Mouse (Mus musculus) MEL (cell line): ENCODE results near the gene Prss32. TPM values are rescaled to one million over a fixed set of nuclear protein-coding genes. Genes with fewer than 3 reads are reported as not detected.
A peak's percentile ranks its signal among the peaks of the same experiment; 100 is the strongest.

Experiments
- DNase-seq: peaks from one replicate; pipeline ENCODE4 v3.0.0; 2011; ENCODE audit warnings: low read depth, low spot score
- H3K27ac ChIP-seq: 2 replicates; pipeline ENCODE4 v1.5.1; 2012; ENCODE audit warnings: low read depth, mild to moderate bottlenecking, control low read depth, low read length, moderate library complexity; ENCODE audit not compliant: control insufficient read depth
- H3K27me3 ChIP-seq, 2 experiments: fragments of 150-350 bp in 1 of 2; sonication (generic) in 1 of 2; 2 replicates each; pipeline ENCODE4 v1.6.1; 2012; ENCODE audit warnings: low read length in 2 of 2, mild to moderate bottlenecking in 2 of 2, improper control_type of control experiment in 1 of 2, moderate library complexity in 1 of 2; ENCODE audit not compliant: insufficient read depth in 2 of 2, control insufficient read depth in 1 of 2
- H3K36me3 ChIP-seq, 2 experiments: 2 replicates each; pipeline ENCODE4 v1.6.1; 2012 to 2014; ENCODE audit warnings: low read length in 2 of 2, improper control_type of control experiment in 1 of 2, inconsistent platforms in 1 of 2, mild to moderate bottlenecking in 1 of 2; ENCODE audit not compliant: insufficient read depth in 2 of 2, control insufficient read depth in 1 of 2
- H3K4me1 ChIP-seq, 2 experiments: fragments of 150-350 bp in 1 of 2; sonication (generic) in 1 of 2; 2 replicates each; pipeline ENCODE4 v1.6.1; 2012; ENCODE audit warnings: low read length in 2 of 2, improper control_type of control experiment in 1 of 2, mild to moderate bottlenecking in 1 of 2; ENCODE audit not compliant: insufficient read depth in 2 of 2, control insufficient read depth in 1 of 2
- H3K4me3 ChIP-seq, 2 experiments: fragments of 150-350 bp in 1 of 2; sonication (generic) in 1 of 2; 2 replicates each; pipeline ENCODE4 v1.5.1; 2012; ENCODE audit warnings: low read depth in 2 of 2, low read length in 2 of 2, mild to moderate bottlenecking in 2 of 2, moderate library complexity in 2 of 2, control low read depth in 1 of 2, improper control_type of control experiment in 1 of 2; ENCODE audit not compliant: control insufficient read depth in 1 of 2, insufficient read depth in 1 of 2
- H3K79me2 ChIP-seq: 2 replicates; pipeline ENCODE4 v1.6.1; 2012; ENCODE audit warnings: mild to moderate bottlenecking, low read length, moderate library complexity; ENCODE audit not compliant: control insufficient read depth, poor library complexity, insufficient read depth
- H3K9ac ChIP-seq: 2 replicates; pipeline ENCODE4 v1.6.1; 2012; ENCODE audit warnings: low read depth, mild to moderate bottlenecking, control low read depth, low read length, moderate library complexity; ENCODE audit not compliant: control insufficient read depth, poor library complexity, severe bottlenecking
- H3K9me3 ChIP-seq: fragments of 150-350 bp; sonication (generic); replicated peaks from 2 replicates; pipeline ENCODE4 v1.6.1; 2012; ENCODE audit warnings: mild to moderate bottlenecking, low read length, improper control_type of control experiment, moderate library complexity; ENCODE audit not compliant: insufficient read depth
- BHLHE40 ChIP-seq: IDR thresholded peaks from 2 replicates; pipeline ENCODE4 v1.6.1; 2012; ENCODE audit warnings: low read depth, mild to moderate bottlenecking, inconsistent platforms, low read length, improper control_type of control experiment, borderline replicate concordance
- CHD1 ChIP-seq: IDR thresholded peaks from 2 replicates; pipeline ENCODE4 v1.6.1; 2012; ENCODE audit warnings: low read depth, mild to moderate bottlenecking, inconsistent platforms, low read length, improper control_type of control experiment
- CTCF ChIP-seq, 3 experiments: IDR thresholded peaks in 2 of 3; conservative IDR thresholded peaks in 1 of 3; 2 replicates each; pipeline ENCODE4 v1.5.1; 2011 to 2012; ENCODE audit warnings: low read length in 3 of 3, low read depth in 2 of 3, mild to moderate bottlenecking in 2 of 3, improper control_type of control experiment in 1 of 3, inconsistent platforms in 1 of 3, mixed read lengths in 1 of 3, moderate library complexity in 1 of 3; ENCODE audit not compliant: control insufficient read depth in 1 of 3, insufficient read depth in 1 of 3, poor library complexity in 1 of 3, severe bottlenecking in 1 of 3
- ELF1 ChIP-seq: IDR thresholded peaks from 2 replicates; pipeline ENCODE4 v1.6.1; 2014; ENCODE audit warnings: low read depth, mild to moderate bottlenecking, inconsistent platforms, low read length, improper control_type of control experiment, moderate library complexity
- KAT2A ChIP-seq: conservative IDR thresholded peaks from 2 replicates; pipeline ENCODE4 v1.6.1; 2012; ENCODE audit warnings: low read depth, low read length, improper control_type of control experiment, inconsistent platforms
- MAX ChIP-seq: IDR thresholded peaks from 2 replicates; pipeline ENCODE4 v1.6.1; 2011; ENCODE audit warnings: low read length, improper control_type of control experiment
- MAZ ChIP-seq: IDR thresholded peaks from 2 replicates; pipeline ENCODE4 v1.6.1; 2012; ENCODE audit warnings: low read depth, mild to moderate bottlenecking, inconsistent platforms, low read length, improper control_type of control experiment
- MYB ChIP-seq: IDR thresholded peaks from 2 replicates; pipeline ENCODE4 v1.6.1; 2011; ENCODE audit warnings: mild to moderate bottlenecking, low read depth, low read length, improper control_type of control experiment
- NELFE ChIP-seq: IDR thresholded peaks from 2 replicates; pipeline ENCODE4 v1.6.1; 2011; ENCODE audit warnings: low read depth, low read length, improper control_type of control experiment
- POLR2A ChIP-seq, 2 experiments: IDR thresholded peaks; 2 replicates each; pipeline ENCODE4 v1.6.1; 2011 to 2012; ENCODE audit warnings: low read length in 2 of 2, mild to moderate bottlenecking in 2 of 2, control low read depth in 1 of 2, improper control_type of control experiment in 1 of 2, low read depth in 1 of 2, moderate library complexity in 1 of 2; ENCODE audit not compliant: control insufficient read depth in 1 of 2, insufficient read depth in 1 of 2, poor library complexity in 1 of 2
- POLR2AphosphoS2 ChIP-seq: IDR thresholded peaks from 2 replicates; pipeline ENCODE4 v1.6.1; 2011; ENCODE audit warnings: low read length, improper control_type of control experiment
- SIN3A ChIP-seq: IDR thresholded peaks from 2 replicates; pipeline ENCODE4 v1.6.1; 2012; ENCODE audit warnings: low read length, improper control_type of control experiment, inconsistent platforms
- SMC3 ChIP-seq: IDR thresholded peaks from 2 replicates; pipeline ENCODE4 v1.6.1; 2011; ENCODE audit warnings: low read depth, low read length, improper control_type of control experiment
- TBP ChIP-seq: IDR thresholded peaks from 2 replicates; pipeline ENCODE4 v1.8.0; 2011; ENCODE audit warnings: low read depth, low read length, improper control_type of control experiment
- UBTF ChIP-seq: IDR thresholded peaks from 2 replicates; pipeline ENCODE4 v1.6.1; 2012; ENCODE audit warnings: low read depth, mild to moderate bottlenecking, inconsistent platforms, low read length, improper control_type of control experiment, moderate library complexity, borderline replicate concordance; ENCODE audit not compliant: insufficient read depth
- USF2 ChIP-seq, 2 experiments: IDR thresholded peaks; 2 replicates each; pipeline ENCODE4 v1.6.1; 2011 to 2012; ENCODE audit warnings: improper control_type of control experiment in 2 of 2, low read length in 2 of 2, borderline replicate concordance in 1 of 2, inconsistent platforms in 1 of 2, low read depth in 1 of 2, mild to moderate bottlenecking in 1 of 2; ENCODE audit not compliant: insufficient read depth in 1 of 2
- ZKSCAN1 ChIP-seq: IDR thresholded peaks from 2 replicates; pipeline ENCODE4 v1.6.1; 2012; ENCODE audit warnings: low read depth, mild to moderate bottlenecking, inconsistent platforms, low read length, improper control_type of control experiment, moderate library complexity
- ZMIZ1 ChIP-seq: IDR thresholded peaks from 2 replicates; pipeline ENCODE4 v1.6.1; 2012; ENCODE audit warnings: low read depth, mild to moderate bottlenecking, inconsistent platforms, low read length, improper control_type of control experiment, moderate library complexity
- ZNF384 ChIP-seq: IDR thresholded peaks from 2 replicates; pipeline ENCODE4 v1.6.1; 2012; ENCODE audit warnings: low read depth, mild to moderate bottlenecking, inconsistent platforms, low read length, improper control_type of control experiment
- polyA plus RNA-seq, 2 experiments: library from polyadenylated mRNA; stranded (reverse) in 1 of 2; unstranded in 1 of 2; fragments of >175 nt in 1 of 2; fragments of >200 nt in 1 of 2; gene quantifications; 2 replicates each; pipeline versions ENCODE4 v1.2.1 to v1.2.4; 2012; ENCODE audit warnings: low replicate concordance in 2 of 2, low read depth in 1 of 2; ENCODE audit not compliant: insufficient read length in 2 of 2, insufficient read depth in 1 of 2, missing spikeins in 1 of 2
- total RNA-seq: library from RNA; depleted of rRNA; stranded (reverse); fragments of 300-350 nt; gene quantifications from 2 replicates; pipeline ENCODE4 v1.2.3, GENCODE M21; 2012

The Prss32 gene
- total and polyA plus RNA-seq, 3 experiments: 0.71 TPM; not detected in 2

- Histone ChIP-seq H3K9ac (no peak overlapping the region), H3K9me3 (no peaks in the 10 kb centered on the region), H3K79me2 (peaks cover 17% of the 10 kb centered on the region), H3K27ac (no peak overlapping the region), H3K27me3 (no peaks in the 10 kb centered on the region), H3K4me3 (no peak overlapping the region), H3K4me1 (peaks cover 5 to 10% of the 10 kb centered on the region in 2 experiments; a peak in 3 of 4 replicates)
- TF ChIP-seq MYB: 0 out of 2 replicates have a peak, but pooled peaks have one; percentile 7
- TF ChIP-seq POLR2AphosphoS2: peak; percentile 66; the same call in 1 of the 2 replicates
- no peak for TF ChIP-seq MAX
- TF ChIP-seq ZMIZ1: peak; percentile 51; the same call in 1 of the 2 replicates
- TF ChIP-seq SIN3A: no peak
- TF ChIP-seq, all 39 proteins: peak for 3
- H3K36me3 ChIP-seq: peaks cover 7 to 18% of the 10 kb centered on the region in 2 experiments; a peak in 3 of 4 replicates
- peak; percentile 36 for DNase-seq
These were observed 18.1 kb upstream of the Prss32 start for GRCm38 (mm10) chr17:23825591-23825990.

- peak overlapping the region; percentile 92 to 98 for H3K4me3 ChIP-seq
- H3K27ac ChIP-seq: peak overlapping the region; percentile 64
- TF ChIP-seq MAX: no peak
- peak; percentile 10; the same call in 1 of the 2 replicates for TF ChIP-seq NELFE
- no peak for TF ChIP-seq MAZ
- no peak for TF ChIP-seq ZNF384
- no peak; the same call in 1 of the 2 replicates for TF ChIP-seq KAT2A
- TF ChIP-seq CTCF (IDR thresholded peaks at IDR 0.05 in 2 of 3, conservative IDR thresholded peaks at IDR 0.05 in 1 of 3; ENCODE audit: control insufficient read depth in 1 of 3, insufficient read depth in 1 of 3, low read depth in 2 of 3, low read length in 3 of 3, poor library complexity in 1 of 3, severe bottlenecking in 1 of 3): no peak
- TF ChIP-seq TBP: 0 out of 2 replicates have a peak, but pooled peaks have one; percentile 17
- TF ChIP-seq SMC3: no peak
- TF ChIP-seq SIN3A: 0 out of 2 replicates have a peak, but pooled peaks have one; percentile 0
- no peak for TF ChIP-seq UBTF
- TF ChIP-seq ELF1: no peak
- no peak for TF ChIP-seq CHD1
- TF ChIP-seq BHLHE40: no peak
- TF ChIP-seq POLR2A (IDR thresholded peaks at IDR 0.05; ENCODE audit: control insufficient read depth in 1 of 2, insufficient read depth in 1 of 2, low read depth in 1 of 2, low read length in 2 of 2, poor library complexity in 1 of 2): peak in 1 of 2 experiments; percentile 42; a peak in 2 of 4 replicates
- TF ChIP-seq ZKSCAN1: no peak
- TF ChIP-seq ZMIZ1: no peak
- TF ChIP-seq USF2 (IDR thresholded peaks at IDR 0.05; ENCODE audit: borderline replicate concordance in 1 of 2, insufficient read depth in 1 of 2, low read depth in 1 of 2, low read length in 2 of 2): no peak
- H3K9me3 ChIP-seq: no peaks in the 10 kb centered on the region
- peak; percentile 70 for DNase-seq
- peaks cover 5 to 18% of the 10 kb centered on the region in 2 experiments; a peak in 3 of 4 replicates for H3K4me1 ChIP-seq
- H3K36me3 ChIP-seq: peaks cover 7 to 21% of the 10 kb centered on the region in 2 experiments; a peak in 3 of 4 replicates
- peaks cover 17% of the 10 kb centered on the region for H3K79me2 ChIP-seq
- H3K27me3 ChIP-seq: no peaks in the 10 kb centered on the region
- H3K9ac ChIP-seq: peak overlapping the region; percentile 77
These were observed 15.2 kb upstream of the Prss32 start for GRCm38 (mm10) chr17:23828271-23829001.
